9 mouse cellular contexts compared by ENCODE assay signal in the genomic region with DNA sequence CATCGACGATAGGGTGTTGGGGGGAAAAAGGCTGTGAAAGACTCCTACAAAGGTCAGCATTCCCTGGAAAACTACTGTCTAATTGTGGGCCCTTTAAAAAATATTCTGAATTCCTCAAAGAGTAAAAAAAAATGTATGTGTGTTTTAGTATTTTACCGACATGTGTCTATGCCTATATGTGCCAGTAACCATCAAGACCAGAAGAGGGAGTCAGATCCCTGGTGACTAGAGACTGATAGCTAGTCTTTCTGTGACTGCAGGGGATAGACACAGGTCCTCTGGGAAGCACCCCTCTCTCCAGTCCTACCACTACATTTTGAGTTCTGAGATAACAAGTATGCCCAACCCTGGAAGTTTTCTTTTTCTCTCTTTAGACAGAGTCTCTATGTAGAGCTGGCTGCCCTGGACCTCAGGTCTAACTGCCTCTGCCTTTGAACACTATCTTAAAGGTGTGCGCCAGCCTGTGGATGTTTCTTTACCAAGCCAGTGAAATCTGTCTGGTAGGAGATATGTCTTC. TPM values are rescaled to one million over a fixed set of nuclear protein-coding genes. Genes with fewer than 3 reads are reported as not detected.
DNase-seq lines count a peak whose midpoint lies in the region; ATAC-seq and TF ChIP-seq lines count a peak whose summit lies in the region.
"Had no signal": no experiment of that assay in that cellular context is flagged by ENCODE, and none has a peak within 500 bp of the region (broad histone marks: within the 10 kb centered on the region; RNA-seq: fewer than 3 reads in every experiment).

No protein-coding gene starts in this region.

- H3K4me2 ChIP-seq in kidney, postnatal 0 days (ENCODE audit: low read length): peak overlapping the region; percentile 70
- peak overlapping the region; percentile 53 for H3K4me2 ChIP-seq in forebrain, postnatal 0 days (ENCODE audit: low read depth)

- no peak for ATAC-seq in kidney, postnatal 0 days (replicated peaks; ENCODE audit: low FRiP score, low read depth)
- no peak for ATAC-seq in forebrain, postnatal 0 days
- peak; percentile 27 for ATAC-seq in megakaryocyte progenitor cell, adult 5-6 weeks (replicated peaks; ENCODE audit: poor library complexity)

- peaks cover 10% of the 10 kb centered on the region; the same call in 1 of the 2 replicates for H3K4me1 ChIP-seq in kidney, postnatal 0 days (replicated peaks; ENCODE audit: insufficient read depth, low read length)
- peaks cover 22% of the 10 kb centered on the region for H3K4me1 ChIP-seq in forebrain, postnatal 0 days (ENCODE audit: insufficient read depth)

- no peaks in the 10 kb centered on the region for H3K9me3 ChIP-seq in kidney, postnatal 0 days (replicated peaks; ENCODE audit: low read length)
- H3K9me3 ChIP-seq in forebrain, postnatal 0 days (ENCODE audit: low read length): no peaks in the 10 kb centered on the region

- TF ChIP-seq CTCF in kidney, postnatal 0 days (IDR thresholded peaks at IDR 0.05; ENCODE audit: low read depth): peak; percentile 57
- peak; percentile 50; the same call in 1 of the 2 replicates for TF ChIP-seq CTCF in forebrain, postnatal 0 days (IDR thresholded peaks at IDR 0.05; ENCODE audit: low read depth)

- no peaks in the 10 kb centered on the region for H3K27me3 ChIP-seq in kidney, postnatal 0 days (ENCODE audit: insufficient read depth, low read length)
- H3K27me3 ChIP-seq in forebrain, postnatal 0 days (ENCODE audit: insufficient read depth, low read length): no peaks in the 10 kb centered on the region

- H3K36me3 ChIP-seq in kidney, postnatal 0 days (ENCODE audit: insufficient read depth, low read length): no peaks in the 10 kb centered on the region
- no peaks in the 10 kb centered on the region for H3K36me3 ChIP-seq in forebrain, postnatal 0 days (ENCODE audit: insufficient read depth)

- DNase-seq in kidney, postnatal 0 days (ENCODE audit: low spot score): peak; percentile 60
- DNase-seq in kidney, postnatal 10 days: no peak
- peak; percentile 61 for DNase-seq in NIH3T3 (ENCODE audit: low read depth)
- peak; percentile 39 for DNase-seq in forebrain, postnatal 0 days
- no peak for DNase-seq in frontal cortex, adult 2 months (ENCODE audit: extremely low spot score in 1 of 2, low spot score in 1 of 2)
- no peak for DNase-seq in natural killer cell, adult 2 months (ENCODE audit: low spot score in 2 of 2)
- no peak for DNase-seq in gastrocnemius, postnatal 25 days

- WGBS in kidney, postnatal 0 days: 33% methylated on average over 4 of the region's 4 CpGs
- 33% methylated on average over 4 of the region's 4 CpGs for WGBS in forebrain, postnatal 0 days

- H3K27ac ChIP-seq in kidney, postnatal 0 days: no peak overlapping the region
- H3K27ac ChIP-seq in forebrain, postnatal 0 days (ENCODE audit: low read depth, low read length): no peak overlapping the region

- H3K4me3 ChIP-seq in kidney, postnatal 0 days (replicated peaks; ENCODE audit: low read depth, low read length): peak overlapping the region; percentile 62
- H3K4me3 ChIP-seq in forebrain, postnatal 0 days (ENCODE audit: low read depth, low read length): peak overlapping the region; percentile 60

- peak overlapping the region; percentile 10; the same call in 1 of the 2 replicates for H3K9ac ChIP-seq in kidney, postnatal 0 days (ENCODE audit: low read depth, low read length)
- peak overlapping the region; percentile 50 for H3K9ac ChIP-seq in forebrain, postnatal 0 days

RNA-seq across cellular contexts. Expression of gene Nop10, which starts 1.1 kb away (rescaled TPM):
- 232 and 252 TPM in 2 replicates for polyA plus RNA-seq in kidney, postnatal 0 days (2015; fragmentation: Nextera tagmentation; extraction: Ambion mirVana)
- total RNA-seq in forebrain, postnatal 0 days (2014; rRNA removed): 95.1 and 120 TPM in 2 replicates
- polyA plus RNA-seq in forebrain, postnatal 0 days (2015; fragmentation: Nextera tagmentation; extraction: Ambion mirVana): 160 and 215 TPM in 2 replicates
- total RNA-seq in megakaryocyte progenitor cell, adult 5-6 weeks (2015): 153 and 154 TPM in 2 replicates
- 182 and 256 TPM in 2 replicates for total RNA-seq in megakaryocyte progenitor cell, adult 5-6 weeks (2017)
- polyA plus RNA-seq in frontal cortex, adult 2 months (2012; rRNA removed): 79.1 and 85.5 TPM in 2 replicates
- 10 to 100 TPM; 49.2 to 55.4 TPM for total RNA-seq in gastrocnemius, postnatal 25 days (2021)

RNA-seq across cellular contexts. Expression of gene Slc12a6, which starts 2.8 kb away (rescaled TPM):
- 7.8 and 8.7 TPM in 2 replicates for polyA plus RNA-seq in kidney, postnatal 0 days (2015; fragmentation: Nextera tagmentation; extraction: Ambion mirVana)
- total RNA-seq in forebrain, postnatal 0 days (2014; rRNA removed): 54.4 and 69.3 TPM in 2 replicates
- polyA plus RNA-seq in forebrain, postnatal 0 days (2015; fragmentation: Nextera tagmentation; extraction: Ambion mirVana): 7.8 and 10.6 TPM in 2 replicates
- total RNA-seq in megakaryocyte progenitor cell, adult 5-6 weeks (2015): 55.6 and 71.4 TPM in 2 replicates
- total RNA-seq in megakaryocyte progenitor cell, adult 5-6 weeks (2017): 50.6 and 58.6 TPM in 2 replicates
- polyA plus RNA-seq in frontal cortex, adult 2 months (2012; rRNA removed): 106 and 115 TPM in 2 replicates
- 10 to 100 TPM; 22.7 to 23.0 TPM for total RNA-seq in gastrocnemius, postnatal 25 days (2021)

RNA-seq across cellular contexts. Expression of gene Gm21985, which starts 3.3 kb away (rescaled TPM):
- polyA plus RNA-seq in kidney, postnatal 0 days (2015; fragmentation: Nextera tagmentation; extraction: Ambion mirVana): not detected in 2 replicates
- 1.9 and 2.9 TPM in 2 replicates for total RNA-seq in forebrain, postnatal 0 days (2014; rRNA removed)
- polyA plus RNA-seq in forebrain, postnatal 0 days (2015; fragmentation: Nextera tagmentation; extraction: Ambion mirVana): not detected in 2 replicates
- 0.17 TPM in 1 of 2 replicates, not detected in the other for total RNA-seq in megakaryocyte progenitor cell, adult 5-6 weeks (2015)
- total RNA-seq in megakaryocyte progenitor cell, adult 5-6 weeks (2017): 0.57 and 1.3 TPM in 2 replicates
- 0.18 TPM in 1 of 2 replicates, not detected in the other for polyA plus RNA-seq in frontal cortex, adult 2 months (2012; rRNA removed)
- total RNA-seq in gastrocnemius, postnatal 25 days (2021): 1 to 10 TPM in 1 of 2 experiments, under 1 TPM in 1; 0.56 to 1.2 TPM
- polyA plus RNA-seq: gonadal fat pad, adult 2 months had no signal

RNA-seq across cellular contexts. Expression of gene Nutm1, which starts 3.7 kb away (rescaled TPM):
- polyA plus RNA-seq in kidney, postnatal 0 days (2015; fragmentation: Nextera tagmentation; extraction: Ambion mirVana): 0.05 TPM in 2 replicates
- not detected in 2 replicates for total RNA-seq in forebrain, postnatal 0 days (2014; rRNA removed)
- polyA plus RNA-seq in forebrain, postnatal 0 days (2015; fragmentation: Nextera tagmentation; extraction: Ambion mirVana): 0.08 and 0.09 TPM in 2 replicates
- total RNA-seq in megakaryocyte progenitor cell, adult 5-6 weeks (2015): not detected in 2 replicates
- total RNA-seq in megakaryocyte progenitor cell, adult 5-6 weeks (2017): not detected in 2 replicates
- 0.06 TPM in 1 of 2 replicates, not detected in the other for polyA plus RNA-seq in frontal cortex, adult 2 months (2012; rRNA removed)
- total RNA-seq in gastrocnemius, postnatal 25 days (2021): not detected

RNA-seq across cellular contexts. Expression of gene Lpcat4, which starts 23.6 kb away (rescaled TPM):
- 18.5 and 19.7 TPM in 2 replicates for polyA plus RNA-seq in kidney, postnatal 0 days (2015; fragmentation: Nextera tagmentation; extraction: Ambion mirVana)
- total RNA-seq in forebrain, postnatal 0 days (2014; rRNA removed): 23.9 and 27.6 TPM in 2 replicates
- 12.8 and 17.3 TPM in 2 replicates for polyA plus RNA-seq in forebrain, postnatal 0 days (2015; fragmentation: Nextera tagmentation; extraction: Ambion mirVana)
- 20.5 and 25.2 TPM in 2 replicates for total RNA-seq in megakaryocyte progenitor cell, adult 5-6 weeks (2015)
- 7.8 and 8.5 TPM in 2 replicates for total RNA-seq in megakaryocyte progenitor cell, adult 5-6 weeks (2017)
- 245 and 291 TPM in 2 replicates for polyA plus RNA-seq in frontal cortex, adult 2 months (2012; rRNA removed)
- 1 to 10 TPM; 2.1 to 2.3 TPM for total RNA-seq in gastrocnemius, postnatal 25 days (2021)

Comparison
In these comparisons a context has a peak if more than half of its experiments do, and no peak if none do; other contexts are left out.
1. DNase-seq: peak in kidney, postnatal 0 days (single experiment), NIH3T3 (single experiment) and forebrain, postnatal 0 days (single experiment); none in kidney, postnatal 10 days (single experiment), frontal cortex, adult 2 months (0 of 2), natural killer cell, adult 2 months (0 of 2) and gastrocnemius, postnatal 25 days (single experiment).